Mouse (Mus musculus) heart, embryonic 13.5 days (tissue): ENCODE measurements around the gene Hist1h2ad. TPM values are rescaled to one million over a fixed set of nuclear protein-coding genes. Genes with fewer than 3 reads are reported as not detected.
A peak's percentile ranks its signal among the peaks of the same experiment; 100 is the strongest.
"Not testable (repeated sequence)": the region's sequence is repeated elsewhere in the genome, so short reads cannot be mapped to it uniquely, and the experiment has no call there.

Experiments
- ATAC-seq: fragments of 200-750 bp; cut with Nextera tagmentation; 2 replicates; pipeline ENCODE4 v1.8.0; 2017; ENCODE audit warnings: moderate TSS enrichment; ENCODE audit not compliant: insufficient number of reproducible peaks, low FRiP score, low TSS enrichment; ENCODE audit errors: extremely low read depth
- H3K27ac ChIP-seq: fragments of 300-500 bp; sonication (generic); replicated peaks from 2 replicates; pipeline ENCODE4 v1.5.1; 2015; ENCODE audit warnings: moderate library complexity, mild to moderate bottlenecking, inconsistent platforms
- H3K27me3 ChIP-seq: fragments of 300-500 bp; sonication (generic); replicated peaks from 2 replicates; pipeline ENCODE4 v1.6.1; 2015; ENCODE audit warnings: mild to moderate bottlenecking, inconsistent platforms
- H3K36me3 ChIP-seq: fragments of 300-500 bp; sonication (generic); 2 replicates; pipeline ENCODE4 v1.6.1; 2015; ENCODE audit warnings: mild to moderate bottlenecking, inconsistent platforms
- H3K4me1 ChIP-seq: fragments of 300-500 bp; sonication (generic); 2 replicates; pipeline ENCODE4 v1.6.1; 2015; ENCODE audit warnings: inconsistent platforms
- H3K4me2 ChIP-seq: fragments of 300-500 bp; sonication (generic); 2 replicates; pipeline ENCODE4 v1.6.1; 2015; ENCODE audit warnings: inconsistent platforms, mild to moderate bottlenecking, moderate library complexity
- H3K4me3 ChIP-seq: fragments of 300-500 bp; sonication (generic); 2 replicates; pipeline ENCODE4 v1.5.1; 2015; ENCODE audit warnings: moderate library complexity, mild to moderate bottlenecking, inconsistent platforms
- H3K9ac ChIP-seq: fragments of 300-500 bp; sonication (generic); 2 replicates; pipeline ENCODE4 v1.6.1; 2015; ENCODE audit warnings: inconsistent platforms, mild to moderate bottlenecking, moderate library complexity
- H3K9me3 ChIP-seq: fragments of 300-500 bp; sonication (generic); 2 replicates; pipeline ENCODE4 v1.6.1; 2016; ENCODE audit warnings: inconsistent platforms
- WGBS: fragments of 180-500 bp; shearing (Covaris S2); methylation state at CpG from one replicate; pipeline ENCODE4 v1.1.7; 2015; ENCODE audit warnings: mixed read lengths; 5-methylcytosine and 5-hydroxymethylcytosine counted together
- polyA plus RNA-seq: library from polyadenylated mRNA; unstranded; fragments of >200 nt; fragmentation: Nextera tagmentation; extraction: Ambion mirVana; gene quantifications from 2 replicates; pipeline ENCODE4 v1.2.1, GENCODE M21; 2015

Hist1h2ad gene
- polyA plus RNA-seq, 1 experiment from 2014 or later = 0.60 TPM

DNA sequence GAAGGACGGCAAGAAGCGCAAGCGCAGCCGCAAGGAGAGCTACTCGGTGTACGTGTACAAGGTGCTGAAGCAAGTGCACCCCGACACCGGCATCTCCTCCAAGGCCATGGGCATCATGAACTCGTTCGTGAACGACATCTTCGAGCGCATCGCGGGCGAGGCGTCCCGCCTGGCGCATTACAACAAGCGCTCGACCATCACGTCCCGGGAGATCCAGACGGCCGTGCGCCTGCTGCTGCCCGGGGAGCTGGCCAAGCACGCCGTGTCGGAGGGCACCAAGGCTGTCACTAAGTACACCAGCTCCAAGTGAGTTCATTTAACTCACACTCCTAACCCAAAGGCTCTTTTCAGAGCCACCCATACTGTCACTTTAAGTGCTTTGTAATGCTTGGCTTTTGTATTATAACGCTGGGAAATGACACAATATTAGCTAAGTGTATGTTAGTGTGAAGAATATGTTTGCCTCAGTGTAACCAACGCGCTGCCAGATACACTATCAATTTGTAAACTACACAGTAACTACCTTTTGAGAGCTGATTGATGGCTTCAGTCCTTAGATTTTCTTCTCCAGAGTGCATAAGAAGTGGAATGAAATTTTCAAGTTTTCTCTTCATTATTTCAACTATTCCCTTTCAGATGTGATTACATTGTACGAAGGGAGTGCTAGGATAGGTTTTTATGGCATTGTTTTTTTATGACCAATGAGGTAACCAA lies 2.5 kb upstream of the Hist1h2ad start:
- H3K9me3 ChIP-seq, H3K36me3 ChIP-seq, ATAC-seq, H3K27me3 ChIP-seq: not testable (repeated sequence)
- H3K27ac ChIP-seq = peak overlapping the region; percentile 96
- peak overlapping the region; percentile 89 for H3K9ac ChIP-seq
- peak overlapping the region; percentile 57 for H3K4me3 ChIP-seq
- H3K4me1 ChIP-seq = peaks cover 37% of the 10 kb centered on the region
- 1% methylated on average over 16 of the region's 34 CpGs for WGBS
- peak overlapping the region; percentile 80 for H3K4me2 ChIP-seq

DNA sequence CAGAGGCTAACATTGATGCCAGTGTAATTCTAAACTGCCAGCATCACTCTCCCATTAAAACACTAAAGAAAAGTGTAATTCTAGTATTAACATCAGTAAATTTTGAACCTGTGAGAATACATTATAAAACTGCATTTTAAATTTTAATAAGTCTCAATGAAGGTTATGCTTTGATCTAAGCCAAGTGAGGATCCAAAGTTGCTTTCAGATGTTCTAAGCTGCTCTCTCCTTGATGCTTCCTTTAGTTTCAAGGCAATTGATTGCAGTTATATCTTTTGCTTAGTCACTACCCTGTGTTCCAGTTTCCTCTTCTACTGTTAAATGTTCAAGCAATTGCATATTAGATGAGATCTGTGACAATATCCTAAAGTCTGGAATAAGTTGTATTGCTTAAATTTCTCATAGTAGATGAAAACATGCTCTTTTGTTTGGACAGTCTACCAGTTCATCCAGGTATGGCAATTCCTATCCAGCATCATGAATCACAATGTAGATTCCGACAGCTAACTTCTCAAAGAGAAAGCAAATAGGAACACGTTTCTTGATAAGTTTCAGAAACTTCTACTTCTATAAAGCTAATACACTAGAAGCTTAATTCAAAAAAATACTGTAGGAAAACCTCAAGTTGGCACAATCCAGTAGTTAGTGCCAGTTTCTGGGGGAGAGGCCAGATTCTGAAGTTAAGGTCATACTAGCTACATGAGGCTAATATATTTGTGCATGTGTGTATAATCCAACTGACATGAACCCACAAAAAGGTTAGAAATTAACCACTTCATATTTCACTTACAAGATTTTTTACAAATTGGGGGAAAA lies 1.8 kb upstream of the Hist1h2ad start:
- no peaks in the 10 kb centered on the region for H3K36me3 ChIP-seq
- H3K9me3 ChIP-seq = no peaks in the 10 kb centered on the region
- WGBS = 34% methylated on average over 2 of the region's 2 CpGs
- H3K4me2 ChIP-seq = peak overlapping the region; percentile 80
- no peak for ATAC-seq
- H3K4me1 ChIP-seq = peaks cover 44% of the 10 kb centered on the region
- peak overlapping the region; percentile 57 for H3K4me3 ChIP-seq
- peak overlapping the region; percentile 96 for H3K27ac ChIP-seq
- no peaks in the 10 kb centered on the region for H3K27me3 ChIP-seq
- H3K9ac ChIP-seq = peak overlapping the region; percentile 89

DNA sequence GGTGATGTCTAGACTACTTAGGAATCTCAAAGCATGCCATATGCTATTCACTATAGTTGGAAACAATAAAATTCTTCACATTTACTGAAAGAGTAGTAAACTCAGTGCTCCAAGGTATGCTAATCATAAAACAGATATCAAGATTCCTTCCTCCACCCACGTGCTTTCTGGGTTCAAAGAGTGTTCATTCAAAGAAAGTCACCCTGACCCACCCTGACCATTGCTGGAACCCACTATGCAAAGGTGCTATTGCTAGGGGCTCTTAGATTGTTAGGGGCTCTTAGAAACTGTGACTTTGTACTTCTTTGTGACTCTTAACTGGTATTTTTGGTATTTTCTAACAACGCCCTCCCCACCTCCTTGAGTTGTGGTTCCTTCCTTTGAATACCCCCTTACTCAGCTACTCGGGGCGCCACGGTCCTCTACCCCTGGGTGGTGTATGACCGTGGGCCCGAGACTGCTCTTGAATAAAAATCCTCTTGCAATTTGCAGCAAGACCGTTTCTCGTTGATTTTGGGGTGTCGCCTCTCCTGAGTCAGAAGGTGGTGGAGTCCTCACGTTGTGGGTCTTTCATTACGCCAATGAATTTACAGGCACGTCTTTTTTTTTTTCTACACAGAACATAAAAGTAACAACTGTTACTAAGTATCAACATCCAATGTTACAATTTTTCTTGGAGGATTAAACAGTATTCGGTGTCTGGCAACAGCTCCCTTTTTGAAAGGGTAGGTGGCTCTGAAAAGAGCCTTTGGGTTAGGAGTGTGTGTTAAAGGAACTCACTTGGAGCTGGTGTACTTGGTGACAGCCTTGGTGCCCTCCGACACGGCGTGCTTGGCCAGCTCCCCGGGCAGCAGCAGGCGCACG lies 915 bp upstream of the Hist1h2ad start:
- H3K9me3 ChIP-seq, H3K27me3 ChIP-seq, ATAC-seq, H3K36me3 ChIP-seq: not testable (repeated sequence)
- WGBS = 15% methylated on average over 20 of the region's 20 CpGs
- peak overlapping the region; percentile 57 for H3K4me3 ChIP-seq
- H3K4me1 ChIP-seq = peaks cover 45% of the 10 kb centered on the region
- peak overlapping the region; percentile 80 for H3K4me2 ChIP-seq
- H3K9ac ChIP-seq = peak overlapping the region; percentile 89
- peak overlapping the region; percentile 96 for H3K27ac ChIP-seq

DNA sequence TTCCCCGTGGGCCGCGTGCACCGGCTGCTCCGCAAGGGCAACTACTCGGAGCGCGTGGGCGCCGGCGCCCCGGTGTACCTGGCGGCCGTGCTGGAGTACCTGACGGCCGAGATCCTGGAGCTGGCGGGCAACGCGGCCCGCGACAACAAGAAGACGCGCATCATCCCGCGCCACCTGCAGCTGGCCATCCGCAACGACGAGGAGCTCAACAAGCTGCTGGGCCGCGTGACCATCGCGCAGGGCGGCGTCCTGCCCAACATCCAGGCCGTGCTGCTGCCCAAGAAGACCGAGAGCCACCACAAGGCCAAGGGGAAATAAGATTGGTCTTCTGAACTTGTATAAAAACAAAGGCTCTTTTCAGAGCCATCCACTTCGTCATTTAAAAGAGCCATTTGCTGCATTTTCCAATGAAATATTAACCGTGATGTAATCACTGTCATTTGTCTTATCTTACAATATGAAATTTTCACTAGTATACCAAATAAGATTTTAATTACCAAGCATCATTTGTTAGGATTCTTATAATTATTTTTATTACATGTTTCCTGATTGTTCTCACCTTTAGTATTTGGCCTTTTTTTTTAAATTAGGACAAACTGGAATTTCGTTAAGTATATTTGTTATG lies 477 bp downstream of the Hist1h2ad start:
- peak overlapping the region; percentile 57 for H3K4me3 ChIP-seq
- peaks cover 42% of the 10 kb centered on the region for H3K4me1 ChIP-seq
- H3K9me3 ChIP-seq, H3K27me3 ChIP-seq, H3K36me3 ChIP-seq, ATAC-seq: not testable (repeated sequence)
- WGBS = 3% methylated on average over 10 of the region's 39 CpGs
- peak overlapping the region; percentile 96 for H3K27ac ChIP-seq
- peak overlapping the region; percentile 79 for H3K9ac ChIP-seq
- H3K4me2 ChIP-seq = peak overlapping the region; percentile 80

DNA sequence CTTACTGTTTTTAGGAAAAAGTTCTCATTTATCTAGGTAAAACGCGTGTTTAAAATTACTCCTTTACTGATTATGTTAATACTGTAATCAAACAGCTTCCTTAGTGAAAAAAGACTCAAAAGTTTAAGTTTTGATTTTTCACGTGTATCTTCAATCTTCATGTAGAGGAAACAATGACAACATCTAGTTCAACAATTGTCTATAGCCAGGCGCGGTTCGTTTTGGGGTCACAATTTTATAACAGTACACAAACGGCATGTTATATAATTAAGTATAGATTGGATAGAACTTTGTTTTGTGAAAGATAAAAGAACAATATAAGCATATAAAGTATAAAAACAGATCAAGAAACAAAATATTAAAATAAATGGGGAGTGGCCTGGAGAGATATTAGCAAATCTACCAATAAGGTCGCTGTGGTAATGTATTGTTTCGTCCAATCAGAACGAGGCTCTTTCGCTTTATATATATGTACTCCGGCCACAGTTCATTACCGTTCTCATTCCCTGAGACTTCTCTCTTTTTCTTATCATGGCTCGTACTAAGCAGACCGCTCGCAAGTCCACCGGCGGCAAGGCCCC lies 1.2 kb downstream of the Hist1h2ad start, which contains the start of gene Hist1h3d:
Gene Hist1h3d, plus strand, starts transcription at position 493 of the 581 bp plus-strand sequence.
- H3K9ac ChIP-seq = peak within 1 kb of the TSS; percentile 87
- 3% methylated on average over 18 of the region's 18 CpGs for WGBS
- H3K36me3 ChIP-seq = no peaks in the 10 kb centered on the region
- no peaks in the 10 kb centered on the region for H3K27me3 ChIP-seq
- H3K4me2 ChIP-seq = peak within 1 kb of the TSS; percentile 80
- peaks cover 36% of the 10 kb centered on the region for H3K4me1 ChIP-seq
- H3K4me3 ChIP-seq = peak within 1 kb of the TSS; percentile 57
- no peaks in the 10 kb centered on the region for H3K9me3 ChIP-seq
- peak within 1 kb of the TSS; percentile 84 for H3K27ac ChIP-seq
- no peak for ATAC-seq

DNA sequence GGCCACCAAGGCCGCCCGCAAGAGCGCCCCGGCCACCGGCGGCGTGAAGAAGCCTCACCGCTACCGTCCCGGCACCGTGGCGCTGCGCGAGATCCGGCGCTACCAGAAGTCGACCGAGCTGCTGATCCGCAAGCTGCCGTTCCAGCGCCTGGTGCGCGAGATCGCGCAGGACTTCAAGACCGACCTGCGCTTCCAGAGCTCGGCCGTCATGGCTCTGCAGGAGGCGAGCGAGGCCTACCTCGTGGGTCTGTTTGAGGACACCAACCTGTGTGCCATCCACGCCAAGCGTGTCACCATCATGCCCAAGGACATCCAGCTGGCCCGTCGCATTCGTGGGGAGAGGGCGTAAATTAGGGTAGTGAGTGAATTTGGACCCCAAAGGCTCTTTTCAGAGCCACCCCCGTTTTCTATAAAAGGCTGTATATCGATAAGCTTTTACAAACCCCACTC lies 1.7 kb downstream of the Hist1h2ad start:
- not testable (repeated sequence) for H3K36me3 ChIP-seq, ATAC-seq, H3K27me3 ChIP-seq, H3K9me3 ChIP-seq
- H3K4me2 ChIP-seq = peak overlapping the region; percentile 80
- peak overlapping the region; percentile 73 for H3K27ac ChIP-seq
- peaks cover 39% of the 10 kb centered on the region for H3K4me1 ChIP-seq
- WGBS = 1% methylated on average over 11 of the region's 40 CpGs
- peak overlapping the region; percentile 57 for H3K4me3 ChIP-seq
- peak overlapping the region; percentile 87 for H3K9ac ChIP-seq

DNA sequence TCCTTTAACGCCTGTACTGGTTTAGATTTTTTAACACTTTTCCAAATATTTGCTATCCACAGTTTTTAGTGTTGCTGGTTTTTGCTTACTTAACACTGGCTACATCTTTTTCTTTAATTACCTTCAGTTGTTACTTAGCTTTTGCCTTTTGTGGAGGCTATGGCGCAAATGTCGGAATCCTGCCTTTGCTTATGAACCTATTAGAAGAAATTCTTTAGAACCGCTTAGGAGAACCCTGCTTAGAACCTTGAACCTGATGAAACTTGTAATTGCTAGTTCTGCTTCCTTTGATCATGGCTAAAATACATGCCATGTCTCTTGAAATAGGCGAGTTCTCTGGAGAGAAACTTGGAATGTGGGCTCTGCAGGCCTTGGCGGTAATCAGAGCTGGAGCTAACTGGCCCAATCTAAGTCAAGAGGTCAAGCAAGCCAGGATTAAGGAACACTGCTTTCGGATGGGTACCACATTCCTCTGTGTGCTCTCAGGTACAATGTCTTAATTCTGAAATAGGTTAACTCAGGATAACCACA lies 2.2 kb downstream of the Hist1h2ad start:
- Histone ChIP-seq H3K36me3 (no peaks in the 10 kb centered on the region), H3K9me3 (no peaks in the 10 kb centered on the region), H3K27me3 (no peaks in the 10 kb centered on the region), H3K4me1 (peaks cover 41% of the 10 kb centered on the region), H3K9ac (peak overlapping the region; percentile 87), H3K4me3 (peak overlapping the region; percentile 57), H3K27ac (peak overlapping the region; percentile 73), H3K4me2 (peak overlapping the region; percentile 80)
- 22% methylated on average over 7 of the region's 7 CpGs for WGBS
- ATAC-seq = no peak

DNA sequence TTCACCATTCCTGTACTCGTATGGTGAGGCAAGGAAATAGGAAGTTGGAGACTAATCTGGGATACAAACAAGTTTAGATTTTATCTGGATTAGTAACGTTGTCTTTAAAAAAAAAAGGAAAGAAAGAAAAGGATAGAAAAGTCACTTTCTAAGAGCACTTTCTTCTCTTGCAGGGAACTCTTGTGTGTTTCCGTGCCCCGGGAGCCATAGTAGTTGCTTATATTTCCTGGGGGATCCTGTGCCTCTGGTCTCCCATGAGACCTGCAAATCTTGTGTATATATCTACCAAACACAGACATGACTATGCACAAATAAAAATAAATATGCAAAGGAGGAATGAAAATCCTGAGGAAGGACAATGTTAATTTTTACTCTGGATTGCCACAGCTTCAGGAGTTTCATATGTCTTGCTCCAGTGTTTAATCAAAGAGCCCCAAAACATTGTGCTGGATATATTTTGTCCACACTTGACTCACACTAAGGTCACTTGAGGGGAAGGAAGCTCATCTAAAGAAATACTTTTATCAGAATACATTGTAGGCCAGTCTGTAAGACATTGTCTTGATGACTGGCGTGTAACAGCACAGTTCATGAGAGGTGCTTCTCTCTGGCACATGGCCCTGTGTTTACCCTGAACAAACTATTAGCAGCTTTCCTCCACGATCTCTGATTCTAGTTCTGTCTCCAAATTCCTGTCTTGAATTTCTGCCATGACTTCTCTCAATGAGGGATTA lies 2.9 kb downstream of the Hist1h2ad start:
- 60% methylated on average over 6 of the region's 6 CpGs for WGBS
- Histone ChIP-seq H3K27me3 (no peaks in the 10 kb centered on the region), H3K4me1 (peaks cover 42% of the 10 kb centered on the region), H3K9ac (peak overlapping the region; percentile 87), H3K4me2 (peak overlapping the region; percentile 80), H3K27ac (peak overlapping the region; percentile 73), H3K9me3 (no peaks in the 10 kb centered on the region), H3K36me3 (no peaks in the 10 kb centered on the region), H3K4me3 (peak overlapping the region; percentile 57)
- no peak for ATAC-seq

DNA sequence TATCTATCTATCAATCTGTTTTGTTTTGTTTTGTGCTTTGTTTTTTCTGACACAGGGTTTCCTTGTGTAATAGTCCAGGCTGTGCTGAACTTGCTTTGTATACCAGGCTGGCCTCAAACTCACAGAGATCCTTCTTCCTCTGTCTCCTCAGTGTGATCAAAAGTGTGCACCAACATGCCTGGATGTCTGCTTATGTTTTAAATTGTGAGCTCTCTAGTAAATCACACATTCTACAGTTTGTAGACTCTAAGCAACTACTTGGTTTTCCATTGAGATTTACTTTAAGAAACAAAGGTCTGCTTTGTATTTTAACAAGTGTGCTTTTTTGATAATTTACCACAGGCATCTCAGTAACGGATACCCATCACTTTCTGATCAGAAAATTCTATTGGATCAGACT lies 3.7 kb downstream of the Hist1h2ad start:
- Histone ChIP-seq H3K27ac (no peak overlapping the region), H3K4me1 (peaks cover 42% of the 10 kb centered on the region), H3K27me3 (no peaks in the 10 kb centered on the region), H3K4me2 (no peak overlapping the region), H3K4me3 (no peak overlapping the region), H3K9ac (no peak overlapping the region), H3K9me3 (no peaks in the 10 kb centered on the region), H3K36me3 (no peaks in the 10 kb centered on the region)
- no peak for ATAC-seq
- WGBS = 98% methylated on average over 1 of the region's 1 CpGs
